Mouse (Mus musculus): ENCODE results near the gene Sntg2.

GRCm38 (mm10) chr12:30261187-30261586, 112.0 kb downstream of the Sntg2 start:
- no peak for TF ChIP-seq CTCF (IDR thresholded peaks at IDR 0.05; ENCODE audit: low read depth, low read length)
- no peak for TF ChIP-seq TAL1 (conservative IDR thresholded peaks at IDR 0.05; ENCODE audit: low read depth, low read length)
- no peak for TF ChIP-seq POLR2AphosphoS5 (IDR thresholded peaks at IDR 0.05; ENCODE audit: insufficient replicate concordance, low read depth, low read length)
